Mouse (Mus musculus) bone marrow macrophage, adult 2 months (primary cell): ENCODE results near the gene Mia3. TPM values are rescaled to one million over a fixed set of nuclear protein-coding genes. Genes with fewer than 3 reads are reported as not detected.
"Not testable (repeated sequence)": the region's sequence is repeated elsewhere in the genome, so short reads cannot be mapped to it uniquely, and the experiment has no call there.

Experiments
- H3K27ac ChIP-seq: 2 replicates; pipeline ENCODE4 v1.5.1; 2012; ENCODE audit warnings: low read depth, low read length; ENCODE audit not compliant: insufficient read depth
- H3K4me1 ChIP-seq: 2 replicates; pipeline ENCODE4 v1.6.1; 2012; ENCODE audit warnings: low read length; ENCODE audit not compliant: control insufficient read depth, insufficient read depth
- H3K4me3 ChIP-seq: 2 replicates; pipeline ENCODE4 v1.5.1; 2012; ENCODE audit warnings: mild to moderate bottlenecking, low read length, moderate library complexity; ENCODE audit not compliant: insufficient read depth
- CTCF ChIP-seq: IDR thresholded peaks from 2 replicates; pipeline ENCODE4 v1.5.1; 2012; ENCODE audit warnings: low read depth, mild to moderate bottlenecking, low read length, moderate library complexity
- POLR2A ChIP-seq: IDR thresholded peaks from 2 replicates; pipeline ENCODE4 v1.6.1; 2012; ENCODE audit warnings: mild to moderate bottlenecking, low read depth, low read length, borderline replicate concordance
- polyA plus RNA-seq: library from polyadenylated mRNA; stranded (reverse); fragments of >200 nt; gene quantifications from 2 replicates; pipeline ENCODE4 v1.2.4, GENCODE M21; 2012; ENCODE audit not compliant: missing spikeins, insufficient read depth, insufficient read length

Gene Mia3
- polyA plus RNA-seq, 1 experiment: 149 TPM

DNA sequence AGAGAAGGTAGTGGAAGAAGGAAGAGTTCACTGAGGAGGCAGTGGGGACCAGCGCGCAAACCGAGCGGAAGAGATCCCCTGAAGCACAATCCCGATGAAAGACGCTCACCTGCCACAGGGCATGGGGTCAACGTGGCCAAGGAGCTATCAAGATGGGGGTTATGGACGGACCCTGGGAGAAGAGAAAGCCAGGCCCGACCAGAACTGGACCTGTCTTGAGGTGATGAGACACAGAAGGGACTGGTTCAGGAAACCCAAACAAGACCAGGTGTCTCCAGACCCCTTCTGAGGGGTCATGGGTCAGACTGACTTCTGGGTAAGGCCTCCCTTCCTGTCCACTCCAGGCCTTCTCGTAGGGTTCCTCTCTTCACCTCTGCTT lies 23.5 kb downstream of the Mia3 start:
- TF ChIP-seq POLR2A (no peak), CTCF (no peak)
- H3K27ac ChIP-seq: peak overlapping the region; percentile 9; the same call in 1 of the 2 replicates
- H3K4me1 ChIP-seq: peaks cover 9% of the 10 kb centered on the region
- H3K4me3 ChIP-seq: peak overlapping the region; percentile 78

DNA sequence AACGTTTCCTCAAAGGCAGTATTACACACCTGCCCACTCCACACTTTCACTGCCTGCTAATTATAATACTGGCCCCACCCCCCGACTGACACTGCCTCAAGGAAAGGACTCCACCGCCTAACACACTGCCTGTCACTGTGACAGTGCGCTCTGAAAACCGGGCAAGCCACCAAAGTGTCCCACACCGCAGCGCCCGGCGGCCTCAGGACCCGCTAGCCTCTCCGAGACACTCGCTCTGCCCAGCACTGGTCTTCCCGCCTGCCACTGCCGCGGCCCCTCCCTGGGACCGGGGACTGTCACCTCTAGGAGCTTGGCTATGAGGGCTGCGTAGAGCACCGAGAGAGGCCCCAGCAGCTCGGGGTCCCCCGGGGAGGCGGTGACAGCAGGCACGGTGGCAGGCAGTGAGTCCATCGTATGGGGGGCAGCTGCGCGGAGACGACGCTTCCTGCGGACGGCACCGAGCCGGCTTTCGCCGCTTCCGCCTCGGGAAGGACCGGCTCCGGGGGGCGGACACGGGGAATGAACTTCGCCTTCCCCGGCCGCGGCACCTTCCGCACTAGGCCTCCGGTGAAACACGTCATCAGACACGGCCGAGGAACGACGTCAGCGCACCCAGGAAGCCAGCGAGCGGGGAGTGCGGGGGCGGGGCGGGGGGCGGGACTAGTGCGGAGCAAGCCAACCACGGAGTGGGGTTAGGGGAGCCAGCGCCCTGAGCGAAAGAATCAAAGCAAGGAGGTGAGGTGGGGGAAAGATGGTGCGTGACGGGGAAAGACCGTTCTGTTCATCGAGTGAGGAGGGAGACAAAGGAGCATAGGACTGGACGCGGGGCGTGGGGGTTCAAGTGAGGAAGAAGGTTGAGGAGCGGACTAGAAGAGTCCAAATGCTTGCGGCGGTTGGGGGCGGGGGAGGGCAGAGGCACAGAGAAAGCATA lies 24.2 kb downstream of the Mia3 start:
- peak overlapping the region; percentile 78 for H3K4me3 ChIP-seq
- TF ChIP-seq CTCF (no peak), POLR2A (no peak)
- peaks cover 9% of the 10 kb centered on the region for H3K4me1 ChIP-seq
- H3K27ac ChIP-seq: peak overlapping the region; percentile 45

DNA sequence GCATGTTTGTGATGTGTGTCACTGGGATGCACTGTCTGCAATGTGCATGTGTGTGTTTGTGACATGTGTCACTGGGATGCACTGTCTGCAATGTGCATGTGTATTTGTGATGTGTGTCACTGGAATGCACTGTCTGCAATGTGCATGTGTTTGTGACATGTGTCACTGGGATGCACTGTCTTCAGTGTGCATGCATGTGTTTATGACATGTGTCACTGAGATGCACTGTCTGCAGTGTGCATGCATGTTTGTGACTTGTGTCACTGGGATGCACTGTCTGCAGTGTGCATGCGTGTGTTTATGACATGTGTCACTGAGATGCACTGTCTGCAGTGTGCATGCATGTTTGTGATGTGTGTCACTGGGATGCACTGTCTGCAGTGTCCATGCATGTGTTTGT lies 26.5 kb downstream of the Mia3 start:
- H3K4me1 ChIP-seq, H3K4me3 ChIP-seq, H3K27ac ChIP-seq: not testable (repeated sequence)

DNA sequence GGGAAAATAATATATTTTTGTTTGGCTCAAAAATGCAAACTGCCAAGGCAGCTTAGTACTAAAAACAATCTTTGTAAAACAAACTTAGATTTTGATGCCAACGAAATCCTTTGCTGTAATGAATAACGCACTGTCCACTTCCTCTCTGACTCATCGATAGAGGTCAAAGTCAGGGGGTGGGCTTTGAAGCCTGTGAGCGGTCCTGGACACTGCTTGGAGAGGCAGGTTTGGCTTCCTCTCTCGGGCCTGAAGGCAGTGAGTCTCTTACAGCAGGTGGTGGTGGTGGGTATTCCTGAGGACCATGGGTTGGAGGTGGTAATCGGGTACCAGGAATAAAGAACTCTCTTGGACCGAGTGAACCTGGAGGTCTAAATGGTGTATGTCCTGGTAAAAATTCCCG lies 42.2 kb downstream of the Mia3 start:
- H3K27ac ChIP-seq: no peak overlapping the region
- TF ChIP-seq CTCF: no peak

DNA sequence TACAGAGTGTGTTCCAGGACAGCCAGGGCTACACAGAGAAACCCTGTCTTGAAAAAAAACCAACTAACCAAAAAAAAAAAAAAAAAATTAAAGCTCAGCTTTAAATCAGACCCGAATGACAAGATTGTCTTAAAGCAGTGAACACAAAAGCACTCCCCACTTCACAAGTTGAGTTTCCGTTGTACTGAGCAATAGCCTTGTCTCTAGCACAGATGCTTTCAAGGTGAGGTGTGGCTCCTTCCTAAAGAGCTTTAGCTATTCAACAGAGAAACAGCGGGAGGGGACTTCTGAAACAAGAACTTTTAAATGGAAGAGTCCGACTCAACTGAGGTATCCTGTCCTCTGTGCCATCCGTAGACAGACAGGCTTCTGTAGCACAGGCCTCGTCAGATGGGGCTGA lies 44.9 kb downstream of the Mia3 start:
- TF ChIP-seq POLR2A: no peak
- TF ChIP-seq CTCF: no peak
- H3K27ac ChIP-seq: no peak overlapping the region
- no peak overlapping the region for H3K4me3 ChIP-seq
- H3K4me1 ChIP-seq: peaks cover 20% of the 10 kb centered on the region

More for the DNA sequence above, 42.2 kb downstream of the Mia3 start:
- H3K4me1 ChIP-seq: peaks cover 2% of the 10 kb centered on the region
- no peak overlapping the region for H3K4me3 ChIP-seq

DNA sequence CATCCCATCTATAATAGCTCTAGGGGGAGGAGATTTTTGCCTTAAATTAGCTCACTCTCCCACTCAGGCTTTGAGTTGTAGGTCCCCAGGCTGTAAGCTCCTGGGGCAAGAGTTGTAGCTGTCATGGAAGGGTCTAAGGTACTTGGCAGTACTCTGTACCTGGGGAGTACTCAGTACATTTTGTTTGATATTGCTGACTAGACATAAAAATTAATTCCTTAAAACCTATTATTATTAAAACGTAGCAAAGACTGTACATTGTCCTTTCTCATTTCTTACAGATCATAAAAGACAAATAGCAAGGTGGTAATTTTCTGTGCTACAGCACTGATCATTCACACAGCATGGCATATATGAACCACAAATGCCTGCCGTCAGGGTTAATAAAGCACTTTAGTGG lies 45.4 kb downstream of the Mia3 start:
- peaks cover 24% of the 10 kb centered on the region for H3K4me1 ChIP-seq
- H3K27ac ChIP-seq: no peak overlapping the region
- no peak for TF ChIP-seq CTCF
- TF ChIP-seq POLR2A: no peak
- no peak overlapping the region for H3K4me3 ChIP-seq

DNA sequence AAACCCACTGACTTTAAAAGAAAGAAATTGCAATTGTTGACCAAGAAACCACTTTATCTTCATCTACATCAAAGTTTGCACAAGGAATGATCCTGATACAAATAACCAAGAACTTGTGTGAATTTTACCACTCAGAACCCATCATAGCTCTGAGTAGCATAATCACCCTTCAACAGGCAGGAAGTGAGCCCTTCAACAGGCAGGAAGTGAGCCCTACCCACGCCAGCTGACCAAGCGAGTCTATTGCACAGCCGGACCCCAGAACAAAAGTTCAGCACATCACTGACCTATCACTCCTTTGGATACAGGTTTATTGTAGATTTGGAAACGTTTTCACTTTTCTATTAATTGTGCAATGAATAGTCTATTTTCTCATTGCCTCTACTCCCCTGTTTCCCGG lies 46.9 kb downstream of the Mia3 start:
- H3K4me1 ChIP-seq: peaks cover 31% of the 10 kb centered on the region
- not testable (repeated sequence) for H3K27ac ChIP-seq, H3K4me3 ChIP-seq

DNA sequence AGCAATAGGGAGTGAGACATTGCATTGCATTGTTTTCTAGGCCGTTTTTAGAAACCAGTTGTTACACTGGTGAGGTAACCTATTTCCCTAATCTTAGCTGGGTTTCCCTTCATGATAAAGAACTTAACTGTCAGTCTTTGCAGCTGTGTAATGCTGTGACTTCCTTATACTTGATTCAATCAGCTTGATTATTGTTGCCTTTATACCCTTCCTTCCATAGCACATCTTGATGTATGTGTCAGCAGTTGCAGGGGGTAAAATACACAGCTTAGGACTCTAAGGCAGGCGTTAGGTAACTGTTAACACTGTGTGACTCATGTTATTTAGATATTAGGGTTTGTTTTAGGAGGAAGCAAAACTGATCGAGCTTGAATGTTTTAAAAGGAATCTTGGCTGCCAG lies 48.6 kb downstream of the Mia3 start:
- no peak overlapping the region for H3K4me3 ChIP-seq
- H3K27ac ChIP-seq: peak overlapping the region; percentile 79
- H3K4me1 ChIP-seq: peaks cover 31% of the 10 kb centered on the region
- no peak for TF ChIP-seq CTCF
- no peak for TF ChIP-seq POLR2A

DNA sequence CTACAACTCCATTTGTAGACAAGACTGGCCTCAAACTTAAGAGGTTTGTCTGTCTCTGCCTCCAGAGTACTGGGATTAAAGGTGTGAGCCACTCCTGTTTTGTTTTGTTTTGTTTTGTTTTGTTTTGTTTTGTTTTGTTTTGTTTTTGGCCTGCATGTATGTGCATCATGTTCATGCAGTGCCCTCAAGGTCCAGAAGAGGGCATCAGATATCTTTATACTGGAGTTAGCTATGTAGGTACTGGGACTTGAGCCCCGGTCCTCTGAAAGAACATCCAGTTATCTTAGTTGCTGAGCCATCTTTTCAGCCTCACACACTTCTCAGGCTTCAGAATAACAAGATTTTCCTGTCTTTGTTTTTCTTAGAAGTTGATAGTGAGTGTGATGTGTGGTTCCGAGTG lies 53.6 kb downstream of the Mia3 start:
- Histone ChIP-seq H3K4me1 (peaks cover 18% of the 10 kb centered on the region), H3K4me3 (no peak overlapping the region), H3K27ac (no peak overlapping the region)
- no peak for TF ChIP-seq CTCF
- no peak for TF ChIP-seq POLR2A

DNA sequence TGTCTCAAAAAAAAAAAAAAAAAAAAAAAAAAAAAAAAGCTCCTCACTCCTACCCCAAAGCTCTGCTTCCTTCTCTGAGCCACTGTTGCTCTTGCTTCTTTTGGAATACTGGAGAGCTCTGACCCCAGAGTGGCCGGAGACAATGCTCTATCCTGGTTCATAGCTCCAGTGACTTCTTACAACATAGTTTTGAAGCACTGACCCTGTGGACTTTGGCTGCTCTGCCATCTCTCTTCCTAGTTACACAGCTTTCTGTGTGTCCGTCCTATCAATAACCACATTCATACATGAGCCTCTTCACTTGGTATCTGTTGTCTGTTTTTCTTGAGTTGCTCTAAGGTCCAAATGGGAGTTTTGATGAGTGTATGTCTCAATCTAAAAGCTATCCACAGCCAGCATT lies 57.3 kb downstream of the Mia3 start:
- Histone ChIP-seq H3K4me1 (peaks cover 7% of the 10 kb centered on the region), H3K27ac (no peak overlapping the region), H3K4me3 (no peak overlapping the region)
- no peak for TF ChIP-seq CTCF
- no peak for TF ChIP-seq POLR2A

DNA sequence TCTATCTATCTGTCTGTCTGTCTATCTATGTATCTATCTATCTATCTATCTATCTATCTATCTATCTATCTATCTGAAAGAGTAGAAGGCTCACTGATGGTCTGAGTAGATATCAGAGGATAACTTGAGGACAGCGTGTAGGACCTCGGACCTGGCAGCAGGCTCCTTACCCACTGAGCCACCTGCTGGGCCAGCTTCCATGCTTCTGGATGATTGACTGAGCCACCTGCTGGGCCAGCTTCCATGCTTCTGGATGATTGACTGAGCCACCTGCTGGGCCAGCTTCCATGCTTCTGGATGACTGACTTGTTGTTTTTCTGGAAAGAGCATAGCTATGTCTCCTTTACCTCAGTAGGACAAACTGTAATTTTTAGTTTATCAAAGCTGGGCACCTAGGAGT lies 59.8 kb downstream of the Mia3 start:
- H3K27ac ChIP-seq, H3K4me1 ChIP-seq, H3K4me3 ChIP-seq: not testable (repeated sequence)
